Mouse (Mus musculus) C2C12 (cell line): ENCODE data around the gene Cd70. TPM values are rescaled to one million over a fixed set of nuclear protein-coding genes. Genes with fewer than 3 reads are reported as not detected.

Source experiments
- H3K27me3 ChIP-seq: one replicate; pipeline ENCODE4 v1.6.1; 2011; ENCODE audit not compliant: control insufficient read depth, insufficient read depth, insufficient read length
- H3K36me3 ChIP-seq: one replicate; pipeline ENCODE4 v1.6.1; 2011; ENCODE audit not compliant: control insufficient read depth, insufficient read depth
- H3K4me3 ChIP-seq: one replicate; pipeline ENCODE4 v1.5.1; 2011; ENCODE audit warnings: mild to moderate bottlenecking, control low read depth; ENCODE audit not compliant: poor library complexity, insufficient read depth, severe bottlenecking
- H3K79me2 ChIP-seq: one replicate; pipeline ENCODE4 v1.6.1; 2011; ENCODE audit not compliant: control insufficient read depth, insufficient read depth
- H3K79me3 ChIP-seq: one replicate; pipeline ENCODE4 v1.6.1; 2011; ENCODE audit warnings: low read depth, control low read depth
- H3ac ChIP-seq: one replicate; pipeline ENCODE3; 2011; ENCODE audit warnings: low read depth; ENCODE audit not compliant: control insufficient read depth, insufficient read length
- CEBPB ChIP-seq: IDR thresholded peaks from one replicate; pipeline ENCODE4 v1.6.1; 2011; ENCODE audit warnings: low read depth, mild to moderate bottlenecking, control low read depth, moderate library complexity
- CTCF ChIP-seq: IDR thresholded peaks from one replicate; pipeline ENCODE4 v1.5.1; 2011; ENCODE audit not compliant: control insufficient read depth, insufficient read depth, insufficient read length
- MAX ChIP-seq: IDR thresholded peaks from one replicate; pipeline ENCODE4 v1.6.1; 2011; ENCODE audit warnings: mild to moderate bottlenecking, control low read depth
- MYOD1 ChIP-seq: IDR thresholded peaks from one replicate; pipeline ENCODE4 v1.6.1; 2011; ENCODE audit warnings: low read depth; ENCODE audit not compliant: control insufficient read depth, insufficient read length
- MYOG ChIP-seq: IDR thresholded peaks from one replicate; pipeline ENCODE4 v1.6.1; 2011; ENCODE audit not compliant: control insufficient read depth, insufficient read length; ENCODE audit errors: extremely low read depth
- USF1 ChIP-seq: IDR thresholded peaks from one replicate; pipeline ENCODE4 v1.6.1; 2011; ENCODE audit warnings: low read depth, mild to moderate bottlenecking, control low read depth, moderate library complexity
- polyA plus RNA-seq: library from polyadenylated mRNA; unstranded; fragments of >200 nt; fragmentation: generic; extraction: Trizol; gene quantifications from one replicate; pipeline ENCODE4 v1.2.1, GENCODE M21; 2012; ENCODE audit warnings: missing spikeins

Gene Cd70
- polyA plus RNA-seq, 1 experiment = not detected

- Histone ChIP-seq H3ac (no peak overlapping the region), H3K36me3 (no peaks in the 10 kb centered on the region), H3K79me3 (no peaks in the 10 kb centered on the region), H3K79me2 (no peaks in the 10 kb centered on the region), H3K4me3 (no peak overlapping the region), H3K27me3 (no peaks in the 10 kb centered on the region)
- TF ChIP-seq MYOG (no peak), MAX (no peak)
Measured at GRCm38 (mm10) chr17:57098321-57098720, 51.3 kb downstream of the Cd70 start.

DNA sequence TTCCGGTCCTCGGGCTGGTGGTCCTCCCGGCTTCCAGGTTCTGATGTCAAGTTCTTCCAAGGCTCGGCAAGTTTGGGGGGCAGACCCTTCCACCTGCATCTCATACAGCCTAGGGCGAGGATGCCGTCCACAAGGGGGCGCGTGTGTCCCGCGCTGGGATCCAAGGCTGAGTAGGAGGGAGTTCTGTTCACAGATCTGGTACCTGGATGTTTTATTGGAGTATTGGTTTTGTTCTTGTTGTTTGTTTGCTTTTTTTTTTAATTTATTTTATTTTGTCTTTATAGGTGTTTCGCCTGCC, 53.0 kb downstream of the Cd70 start:
- no peaks in the 10 kb centered on the region for H3K36me3 ChIP-seq
- no peak overlapping the region for H3K4me3 ChIP-seq
- TF ChIP-seq MAX (no peak), USF1 (no peak), MYOD1 (no peak), CEBPB (no peak), CTCF (peak; percentile 90), MYOG (no peak)
- no peaks in the 10 kb centered on the region for H3K27me3 ChIP-seq
- no peaks in the 10 kb centered on the region for H3K79me2 ChIP-seq
- no peak overlapping the region for H3ac ChIP-seq
- H3K79me3 ChIP-seq = no peaks in the 10 kb centered on the region

Other genes starting within 250 kb of the Cd70 start
- 38.9 TPM for gene Mllt1, start 214.4 kb downstream of the Cd70 start, polyA plus RNA-seq
- gene Acer1, start 167.7 kb downstream of the Cd70 start, polyA plus RNA-seq = not detected
- 153 TPM for gene Clpp, start 159.5 kb downstream of the Cd70 start, polyA plus RNA-seq
- gene Alkbh7, start 152.4 kb downstream of the Cd70 start, polyA plus RNA-seq = 24.1 TPM
- gene Pspn, start 149.8 kb downstream of the Cd70 start, polyA plus RNA-seq = 0.63 TPM
- gene Gtf2f1, start 138.5 kb downstream of the Cd70 start, polyA plus RNA-seq = 76.8 TPM
- not detected for gene Gm17949, start 138.3 kb downstream of the Cd70 start, polyA plus RNA-seq
- 68.5 TPM for gene Khsrp, start 118.3 kb downstream of the Cd70 start, polyA plus RNA-seq
- gene Slc25a41, start 108.1 kb downstream of the Cd70 start, polyA plus RNA-seq = not detected
- gene Crb3, start 90.7 kb downstream of the Cd70 start, polyA plus RNA-seq = not detected
- gene Slc25a23, start 89.9 kb downstream of the Cd70 start, polyA plus RNA-seq = 0.89 TPM
- not detected for gene Dennd1c, start 71.3 kb downstream of the Cd70 start, polyA plus RNA-seq
- 0.18 TPM for gene Tubb4a, start 62.0 kb downstream of the Cd70 start, polyA plus RNA-seq
- gene Tnfsf9, start 44.5 kb downstream of the Cd70 start, polyA plus RNA-seq = 11.8 TPM
- not detected for gene Tnfsf14, start 44.4 kb upstream of the Cd70 start, polyA plus RNA-seq
- gene C3, start 78.4 kb upstream of the Cd70 start, polyA plus RNA-seq = 0.01 TPM
- 24.7 TPM for gene Gpr108, start 98.7 kb upstream of the Cd70 start, polyA plus RNA-seq
- 45.7 TPM for gene Trip10, start 99.7 kb upstream of the Cd70 start, polyA plus RNA-seq
- not detected for gene Vav1, start 129.3 kb upstream of the Cd70 start, polyA plus RNA-seq
- not detected for gene Adgre1, start 208.9 kb upstream of the Cd70 start, polyA plus RNA-seq